Mouse (Mus musculus) megakaryocyte, embryonic 14.5 days (primary cell): ENCODE data around the gene Il4i1. TPM values are rescaled to one million over a fixed set of nuclear protein-coding genes. Genes with fewer than 3 reads are reported as not detected.
A peak's percentile ranks its signal among the peaks of the same experiment; 100 is the strongest.

ENCODE experiments used
- H3K27me3 ChIP-seq: replicated peaks from 2 replicates; pipeline ENCODE3; 2012; ENCODE audit warnings: inconsistent platforms
- H3K36me3 ChIP-seq: replicated peaks from 2 replicates; pipeline ENCODE3; 2012; ENCODE audit warnings: low read length, inconsistent platforms, mixed read lengths
- H3K4me1 ChIP-seq: 2 replicates; pipeline ENCODE4 v1.6.1; 2012; ENCODE audit warnings: inconsistent platforms
- H3K4me3 ChIP-seq: replicated peaks from 2 replicates; pipeline ENCODE3; 2012; ENCODE audit warnings: moderate library complexity, mild to moderate bottlenecking, inconsistent platforms
- H3K9me3 ChIP-seq: 2 replicates; pipeline ENCODE4 v1.6.1; 2012; ENCODE audit warnings: inconsistent platforms
- FLI1 ChIP-seq: IDR thresholded peaks from 2 replicates; pipeline ENCODE4 v1.6.1; 2012; ENCODE audit warnings: low read length, inconsistent platforms, mixed read lengths
- GATA1 ChIP-seq: IDR thresholded peaks from 3 replicates; pipeline ENCODE4 v1.6.1; 2012; ENCODE audit warnings: mixed read lengths, low read length, inconsistent platforms, borderline replicate concordance
- polyA plus RNA-seq: library from polyadenylated mRNA; stranded (reverse); fragments of >175 nt; gene quantifications from 2 replicates; pipeline ENCODE4 v1.2.3, GENCODE M21; 2012; ENCODE audit warnings: low replicate concordance; ENCODE audit not compliant: insufficient read depth

Il4i1 gene
- polyA plus RNA-seq, 1 experiment, result 3.0 TPM

DNA sequence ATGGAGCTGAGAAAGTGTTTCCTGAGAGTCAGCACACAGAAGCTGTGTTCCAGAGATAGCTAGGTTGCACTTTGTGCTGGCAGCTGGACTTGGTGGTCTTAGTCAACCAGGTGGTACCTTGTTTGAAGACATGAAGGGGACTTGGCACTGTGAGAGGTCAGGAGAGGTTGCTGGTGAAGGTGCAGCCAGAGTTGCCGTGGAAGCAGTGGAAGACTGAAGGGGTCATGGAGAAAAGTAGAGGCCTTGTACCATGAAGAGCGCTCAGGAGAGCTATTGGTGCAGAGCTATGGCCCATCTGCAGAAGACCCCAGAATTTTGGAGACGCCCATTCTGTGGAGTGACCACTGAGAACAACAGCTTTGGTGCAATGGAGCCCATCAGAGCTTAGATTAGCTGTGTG is 6.7 kb upstream of the Il4i1 start:
- Histone ChIP-seq H3K9me3 (no peaks in the 10 kb centered on the region), H3K27me3 (peaks cover 17% of the 10 kb centered on the region), H3K4me1 (peaks cover 43% of the 10 kb centered on the region), H3K36me3 (peaks cover 38% of the 10 kb centered on the region), H3K4me3 (no peak overlapping the region)
- TF ChIP-seq GATA1, result no peak
- no peak for TF ChIP-seq FLI1

DNA sequence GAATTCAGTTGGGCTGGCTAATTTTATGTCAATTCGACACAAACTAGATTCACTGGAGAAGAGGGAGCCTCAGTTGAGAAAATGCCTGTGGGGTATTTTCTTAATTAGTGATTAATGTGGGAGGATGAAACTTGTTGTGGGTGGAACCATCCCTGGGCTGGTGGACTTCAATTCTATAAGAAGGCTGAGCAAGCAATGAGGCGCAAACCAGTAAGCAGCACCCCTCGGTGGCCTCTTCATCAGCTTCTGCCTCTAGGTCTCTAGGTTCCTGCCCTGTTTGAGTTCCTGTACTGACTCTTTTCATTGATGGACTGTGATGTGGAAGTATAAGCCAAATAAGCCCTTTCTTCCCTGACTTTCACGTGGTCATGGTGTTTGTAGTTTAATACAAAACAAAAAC is 5.8 kb upstream of the Il4i1 start:
- Histone ChIP-seq H3K36me3 (peaks cover 45% of the 10 kb centered on the region), H3K9me3 (no peaks in the 10 kb centered on the region), H3K27me3 (peaks cover 10% of the 10 kb centered on the region), H3K4me1 (peaks cover 52% of the 10 kb centered on the region), H3K4me3 (no peak overlapping the region)
- no peak for TF ChIP-seq FLI1
- TF ChIP-seq GATA1, result no peak

DNA sequence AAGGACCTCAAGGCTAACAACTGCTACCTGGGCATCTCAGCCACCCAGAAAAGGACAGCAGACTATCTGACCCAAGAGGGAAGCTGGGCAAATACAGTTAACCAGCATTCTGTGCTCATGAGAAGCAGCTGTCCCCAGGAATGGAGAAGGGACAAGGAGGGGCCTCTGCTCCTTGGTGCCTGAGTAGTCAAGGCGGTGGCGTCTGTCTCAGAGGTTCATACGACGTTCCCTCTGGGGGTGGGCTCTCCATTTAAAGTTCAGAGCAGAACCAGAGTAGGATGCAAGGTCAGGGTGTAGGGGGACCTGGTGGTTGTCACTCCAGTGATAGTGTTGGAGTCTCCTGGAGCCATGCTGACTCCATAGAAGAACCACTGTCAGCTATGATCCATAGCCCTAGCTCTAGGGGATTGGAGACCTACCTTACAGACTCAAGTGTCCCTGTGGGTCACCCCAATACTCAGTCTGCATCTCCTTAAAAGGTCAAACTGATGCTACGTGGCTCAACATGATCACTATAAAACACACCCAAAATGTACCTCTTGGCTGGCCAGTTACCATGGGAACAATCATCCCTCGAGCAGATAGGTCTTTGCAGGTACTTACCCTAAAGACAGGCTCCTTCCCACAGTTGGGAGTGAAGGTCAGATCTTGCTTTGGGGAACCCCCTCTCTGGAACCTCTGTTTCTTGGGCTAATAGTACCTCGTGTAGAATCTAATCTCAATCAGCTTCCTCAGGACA is 5.2 kb upstream of the Il4i1 start:
- H3K36me3 ChIP-seq, result peaks cover 45% of the 10 kb centered on the region

DNA sequence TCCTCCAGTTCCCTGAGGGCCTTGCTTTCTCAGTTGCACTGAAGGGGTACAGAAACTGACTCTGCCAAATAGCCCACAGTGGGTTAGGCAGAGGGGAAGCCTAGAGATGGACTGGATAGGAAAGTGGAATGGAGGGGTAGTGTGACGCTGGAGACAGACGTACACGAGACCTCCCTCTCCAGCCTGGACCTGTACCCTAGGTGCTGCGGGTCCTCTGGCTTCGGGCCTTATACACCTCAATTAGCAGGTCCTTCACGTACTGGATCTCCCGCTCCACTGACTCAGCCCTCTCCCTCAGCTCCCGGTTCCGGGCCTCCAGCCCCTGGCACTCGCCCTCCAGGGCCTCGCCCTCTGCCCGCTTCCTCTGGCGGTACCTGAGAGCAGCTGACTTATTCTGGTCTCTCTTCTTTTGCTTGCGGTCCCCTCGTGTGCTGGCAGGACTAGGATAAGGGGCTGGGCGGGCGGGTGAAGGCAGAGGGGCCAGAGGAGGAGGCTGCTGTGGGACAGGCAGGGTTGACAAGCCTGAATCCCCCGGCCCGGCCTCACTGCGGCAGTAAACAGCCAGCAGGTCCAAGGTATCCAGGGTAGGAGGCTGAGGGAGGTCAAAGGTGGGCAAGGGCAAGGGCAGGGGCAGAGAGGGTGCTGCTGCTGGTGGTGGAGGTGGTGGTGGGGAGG is 3.4 kb upstream of the Il4i1 start:
- no peak for TF ChIP-seq GATA1
- no peak for TF ChIP-seq FLI1
- H3K9me3 ChIP-seq, result no peaks in the 10 kb centered on the region
- peak overlapping the region; percentile 50 for H3K4me3 ChIP-seq
- no peaks in the 10 kb centered on the region for H3K27me3 ChIP-seq
- peaks cover 54% of the 10 kb centered on the region for H3K4me1 ChIP-seq
- H3K36me3 ChIP-seq, result peaks cover 45% of the 10 kb centered on the region

More for the DNA sequence above, 5.2 kb upstream of the Il4i1 start:
- Histone ChIP-seq H3K27me3 (peaks cover 4% of the 10 kb centered on the region), H3K4me3 (no peak overlapping the region), H3K4me1 (peaks cover 55% of the 10 kb centered on the region), H3K9me3 (no peaks in the 10 kb centered on the region)
- no peak for TF ChIP-seq FLI1
- no peak for TF ChIP-seq GATA1

DNA sequence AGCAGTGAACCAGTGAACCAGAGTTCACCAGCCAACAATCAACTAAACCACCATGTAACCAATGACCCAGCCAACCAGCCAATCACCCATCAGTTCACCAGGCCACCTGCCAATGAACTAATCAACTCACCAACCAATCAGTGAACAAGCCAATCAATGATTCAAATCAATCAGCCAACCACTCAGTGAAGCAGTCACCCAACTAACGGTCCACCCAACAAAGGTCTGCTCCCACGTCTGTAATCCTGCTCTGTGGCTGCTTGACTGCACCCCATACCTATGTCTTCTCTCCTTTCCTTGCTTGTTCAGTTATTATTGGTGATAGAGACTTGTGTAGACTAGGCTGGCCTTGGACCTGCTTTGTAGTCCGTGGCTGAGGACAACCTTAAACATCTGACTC is 2.2 kb upstream of the Il4i1 start:
- Histone ChIP-seq H3K36me3 (peaks cover 53% of the 10 kb centered on the region), H3K27me3 (no peaks in the 10 kb centered on the region), H3K4me3 (no peak overlapping the region), H3K4me1 (peaks cover 59% of the 10 kb centered on the region), H3K9me3 (no peaks in the 10 kb centered on the region)
- no peak for TF ChIP-seq FLI1
- TF ChIP-seq GATA1, result no peak

DNA sequence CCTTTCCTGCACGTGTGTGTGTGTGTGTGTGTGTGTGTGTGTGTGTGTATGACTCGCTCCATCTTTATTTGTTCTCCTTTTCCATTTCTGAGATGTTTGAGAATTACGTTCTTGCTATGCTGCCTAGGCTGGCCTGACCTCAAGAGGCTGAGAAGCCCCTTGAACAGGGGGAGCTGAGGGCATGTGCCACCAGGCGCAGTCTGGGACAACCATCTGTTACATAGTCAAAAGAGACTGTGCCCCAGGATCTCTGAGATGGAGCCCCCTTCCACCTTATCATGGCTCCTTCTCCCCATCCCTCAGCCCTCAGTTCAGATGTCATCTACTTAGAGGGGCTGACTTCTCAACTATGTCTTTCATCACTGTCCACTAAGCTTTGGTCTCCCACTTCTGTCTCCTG is 1.8 kb upstream of the Il4i1 start:
- Histone ChIP-seq H3K4me3 (peak overlapping the region; percentile 98), H3K36me3 (peaks cover 55% of the 10 kb centered on the region), H3K27me3 (no peaks in the 10 kb centered on the region), H3K9me3 (no peaks in the 10 kb centered on the region), H3K4me1 (peaks cover 59% of the 10 kb centered on the region)
- no peak for TF ChIP-seq FLI1
- TF ChIP-seq GATA1, result no peak

DNA sequence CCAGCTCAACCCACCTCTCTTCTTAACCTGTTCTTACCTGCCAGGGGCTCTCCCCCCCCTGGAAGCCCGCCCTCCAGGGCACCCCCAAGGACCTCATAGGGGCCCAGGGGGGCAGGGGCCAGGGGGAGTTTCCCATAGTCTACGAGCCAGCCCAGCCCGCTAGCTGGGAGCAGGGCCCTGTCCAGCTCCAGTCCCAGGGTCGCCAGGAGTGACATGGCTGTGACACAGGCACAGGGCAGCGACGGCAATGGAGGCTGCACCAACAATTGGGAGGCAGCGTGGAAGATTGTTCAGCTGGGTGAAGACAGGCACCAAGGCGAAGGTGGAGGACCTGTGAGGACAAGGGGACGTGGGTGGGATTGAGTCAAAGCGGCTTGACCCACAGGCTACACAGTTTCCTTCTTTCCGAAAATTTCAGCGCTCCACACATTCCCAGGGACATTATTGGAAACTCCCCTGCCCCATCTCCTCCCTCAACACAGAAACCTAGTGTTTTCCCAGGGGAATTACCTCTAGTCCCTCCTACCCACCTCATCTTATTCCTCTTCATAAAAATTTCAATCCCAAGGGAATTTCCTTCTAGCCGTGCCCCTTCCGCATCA is 1.1 kb upstream of the Il4i1 start:
- H3K27me3 ChIP-seq, result no peaks in the 10 kb centered on the region
- TF ChIP-seq GATA1, result no peak
- no peak for TF ChIP-seq FLI1
- H3K9me3 ChIP-seq, result no peaks in the 10 kb centered on the region
- H3K36me3 ChIP-seq, result peaks cover 61% of the 10 kb centered on the region
- H3K4me1 ChIP-seq, result peaks cover 63% of the 10 kb centered on the region
- H3K4me3 ChIP-seq, result peak overlapping the region; percentile 98

DNA sequence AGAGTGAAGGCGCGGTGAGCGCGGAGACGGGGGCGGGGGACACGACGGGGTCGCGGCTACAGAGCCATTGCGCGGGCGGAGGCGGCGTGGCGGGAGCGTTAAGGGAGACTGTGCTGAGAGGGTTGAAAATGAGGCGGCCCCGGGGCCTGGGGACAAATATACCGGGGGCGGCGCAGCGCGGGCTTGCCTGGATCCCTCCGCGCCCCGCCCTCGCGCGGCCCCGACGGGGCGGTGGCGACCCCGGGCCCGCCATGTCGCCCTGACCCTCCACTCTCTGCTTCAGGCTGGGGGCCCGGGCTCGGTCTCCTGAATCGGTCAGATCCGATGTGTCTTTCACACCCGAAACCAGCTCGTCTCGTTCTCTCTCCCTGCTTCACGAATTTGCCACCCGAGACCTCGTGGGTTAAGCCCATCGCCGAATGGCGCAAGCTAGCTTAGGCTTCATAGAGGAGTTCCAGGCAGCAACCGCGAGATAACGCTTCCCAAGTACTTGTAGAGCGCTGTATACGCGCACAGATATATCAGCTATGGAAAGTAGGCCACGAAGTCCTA is 359 bp downstream of the Il4i1 start, which contains the start of gene Atf5:
Atf5 (minus strand) TSS at position 189 of the 552 bp plus-strand sequence.
- Histone ChIP-seq H3K4me3 (peak within 1 kb of the TSS; percentile 98), H3K4me1 (peaks cover 72% of the 10 kb centered on the region), H3K36me3 (peaks cover 66% of the 10 kb centered on the region), H3K9me3 (no peaks in the 10 kb centered on the region), H3K27me3 (no peaks in the 10 kb centered on the region)
- TF ChIP-seq GATA1, result no peak
- TF ChIP-seq FLI1, result no peak

DNA sequence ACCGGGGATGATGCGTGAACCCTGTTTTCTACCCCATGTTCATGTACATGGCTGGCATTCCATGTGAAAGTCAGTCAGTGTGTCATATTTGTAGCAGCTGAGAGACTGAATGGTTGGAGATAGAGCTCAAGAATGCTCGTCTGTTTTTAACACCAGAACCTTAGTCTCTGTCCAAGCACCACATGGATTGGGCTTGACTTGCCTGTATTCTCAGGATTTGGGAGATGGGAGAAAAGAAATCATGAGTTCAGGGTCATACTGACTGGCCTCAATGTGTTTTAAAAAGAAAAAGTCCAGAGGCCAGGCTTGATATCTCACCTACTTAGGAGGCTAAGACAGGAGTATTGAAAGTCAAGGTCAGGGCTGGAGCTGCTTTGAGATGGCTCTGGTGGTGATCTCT is 1.3 kb downstream of the Il4i1 start:
- Histone ChIP-seq H3K36me3 (peaks cover 63% of the 10 kb centered on the region), H3K4me3 (peak overlapping the region; percentile 98), H3K4me1 (peaks cover 75% of the 10 kb centered on the region), H3K9me3 (no peaks in the 10 kb centered on the region), H3K27me3 (no peaks in the 10 kb centered on the region)
- TF ChIP-seq GATA1 (no peak), FLI1 (no peak)

DNA sequence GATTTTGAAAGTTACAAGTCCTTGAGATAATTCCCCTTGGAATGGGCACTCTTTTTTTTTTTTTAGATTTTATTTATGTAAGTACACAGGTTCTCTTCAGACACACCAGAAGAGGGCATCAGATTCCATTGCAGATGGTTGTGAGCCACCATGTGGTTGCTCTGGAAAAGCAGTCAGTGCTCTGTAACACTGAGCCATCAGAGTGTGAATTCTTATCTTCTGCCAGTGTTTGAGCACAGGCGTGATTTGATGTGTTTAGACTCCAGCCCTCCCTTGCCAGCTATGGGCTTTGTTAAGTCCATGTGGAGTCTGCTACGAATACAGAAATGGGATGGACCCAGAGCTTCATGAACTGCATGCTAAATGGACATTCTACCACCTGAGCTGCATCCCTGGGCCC is 2.0 kb downstream of the Il4i1 start:
- Histone ChIP-seq H3K27me3 (no peaks in the 10 kb centered on the region), H3K4me3 (peak overlapping the region; percentile 98), H3K36me3 (peaks cover 62% of the 10 kb centered on the region), H3K4me1 (peaks cover 75% of the 10 kb centered on the region), H3K9me3 (no peaks in the 10 kb centered on the region)
- TF ChIP-seq GATA1 (no peak), FLI1 (no peak)
